Mouse (Mus musculus): ENCODE results near the gene Stard10.

DNA sequence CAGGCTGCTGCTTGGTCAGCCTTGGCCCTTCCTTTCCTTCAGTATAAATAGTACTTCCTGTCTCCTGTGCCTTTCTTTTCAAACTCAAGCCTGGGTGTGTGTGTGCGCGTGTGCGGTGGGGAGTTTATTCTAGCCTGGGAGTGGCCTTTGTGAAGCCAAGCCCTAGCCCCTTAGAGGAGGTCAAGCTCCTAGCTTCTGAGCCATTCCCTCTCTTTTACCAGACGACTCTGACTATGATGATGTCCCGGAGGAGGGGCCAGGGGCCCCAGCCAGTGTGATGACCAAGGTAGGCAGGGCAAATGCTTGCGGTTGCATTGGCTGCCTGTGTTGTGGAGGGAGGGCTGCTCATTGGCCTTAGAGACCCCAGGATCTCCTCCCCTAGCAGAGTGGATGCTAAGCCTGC, 68.4 kb downstream of the Stard10 start:
- TF ChIP-seq POLR2A (IDR thresholded peaks at IDR 0.05; ENCODE audit: borderline replicate concordance, control insufficient read depth, low read depth, low read length) (no peak), CTCF (IDR thresholded peaks at IDR 0.05; ENCODE audit: control insufficient read depth, insufficient read depth, low read length) (no peak)

All from bone marrow, adult 2 months (tissue).